Mouse (Mus musculus): ENCODE data around the gene Ldlr. TPM values are rescaled to one million over a fixed set of nuclear protein-coding genes. Genes with fewer than 3 reads are reported as not detected.

Ldlr gene
- polyA plus RNA-seq, 1 experiment from 2014 or later: 7.3 TPM

DNA sequence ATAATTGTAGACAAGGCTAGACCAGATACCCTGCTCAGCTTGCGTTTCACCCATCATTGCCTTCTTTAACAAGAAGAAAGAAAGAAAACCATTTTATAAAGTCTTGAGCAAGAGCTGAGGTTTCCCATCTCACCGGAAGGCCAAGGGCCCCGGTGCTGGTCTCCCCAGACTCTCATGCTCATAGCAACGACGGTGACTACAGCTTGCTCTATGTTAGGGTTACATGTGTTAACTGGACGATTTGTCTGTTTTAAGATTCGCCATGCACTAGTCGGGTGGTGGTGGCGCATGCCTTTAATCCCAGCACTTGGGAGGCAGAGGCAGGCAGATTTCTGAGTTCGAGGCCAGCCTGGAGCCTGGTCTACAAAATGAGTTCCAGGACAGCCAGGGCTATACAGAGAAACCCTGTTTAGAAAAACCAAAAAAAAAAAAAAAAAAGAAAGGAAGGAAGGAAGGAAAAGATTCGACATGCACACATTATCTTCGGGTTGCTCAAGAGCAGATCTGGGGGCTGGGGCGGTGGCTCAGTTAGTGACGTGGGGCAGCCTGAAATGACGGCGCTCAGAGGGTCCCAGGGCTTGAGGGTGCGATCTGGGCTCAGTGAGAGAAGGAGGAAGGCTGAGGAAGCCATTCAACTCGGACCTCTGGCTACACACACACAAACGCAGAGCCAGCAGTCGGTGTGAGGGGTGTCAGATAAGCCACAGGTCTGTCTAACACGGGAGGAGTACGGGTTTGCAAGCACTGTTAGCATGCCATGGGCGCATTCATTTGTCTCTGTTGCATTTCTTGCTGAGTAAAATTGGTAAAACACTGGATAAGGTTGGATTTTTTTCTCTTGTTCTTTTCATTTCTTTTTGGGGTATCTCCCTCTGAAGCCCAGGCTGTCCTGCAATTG lies 2.2 kb downstream of the Ldlr start:
- Histone ChIP-seq H3K9ac (ENCODE audit: low read length) (peak overlapping the region; percentile 65), H3K4me1 (ENCODE audit: control insufficient read depth in 2 of 2, insufficient read depth in 2 of 2, low read length in 2 of 2) (peaks cover 20 to 40% of the 10 kb centered on the region in 2 experiments), H3K27ac (replicated peaks in 1 of 2; ENCODE audit: control insufficient read depth in 1 of 2, insufficient read depth in 1 of 2, low read depth in 2 of 2, low read length in 2 of 2) (no peak overlapping the region), H3K27me3 (ENCODE audit: control insufficient read depth, insufficient read depth, low read length) (no peaks in the 10 kb centered on the region), H3K4me3 (ENCODE audit: control insufficient read depth in 1 of 2, insufficient read depth in 1 of 2, low read depth in 1 of 2, low read length in 2 of 2) (peak overlapping the region; percentile 11 to 80; a peak in 2 of 4 replicates), H3K36me3 (ENCODE audit: control insufficient read depth, insufficient read depth, low read length) (0 out of 2 replicates have a peak, but pooled peaks cover 3% of the 10 kb centered on the region), H3K9me3 (ENCODE audit: control insufficient read depth, low read length) (no peaks in the 10 kb centered on the region), H3K4me2 (ENCODE audit: low read length) (peak overlapping the region; percentile 93)
- 56% methylated on average over 23 of the region's 23 CpGs for WGBS
- ATAC-seq (ENCODE audit: insufficient number of reproducible peaks, insufficient read depth, low FRiP score, low read depth): no peak

DNA sequence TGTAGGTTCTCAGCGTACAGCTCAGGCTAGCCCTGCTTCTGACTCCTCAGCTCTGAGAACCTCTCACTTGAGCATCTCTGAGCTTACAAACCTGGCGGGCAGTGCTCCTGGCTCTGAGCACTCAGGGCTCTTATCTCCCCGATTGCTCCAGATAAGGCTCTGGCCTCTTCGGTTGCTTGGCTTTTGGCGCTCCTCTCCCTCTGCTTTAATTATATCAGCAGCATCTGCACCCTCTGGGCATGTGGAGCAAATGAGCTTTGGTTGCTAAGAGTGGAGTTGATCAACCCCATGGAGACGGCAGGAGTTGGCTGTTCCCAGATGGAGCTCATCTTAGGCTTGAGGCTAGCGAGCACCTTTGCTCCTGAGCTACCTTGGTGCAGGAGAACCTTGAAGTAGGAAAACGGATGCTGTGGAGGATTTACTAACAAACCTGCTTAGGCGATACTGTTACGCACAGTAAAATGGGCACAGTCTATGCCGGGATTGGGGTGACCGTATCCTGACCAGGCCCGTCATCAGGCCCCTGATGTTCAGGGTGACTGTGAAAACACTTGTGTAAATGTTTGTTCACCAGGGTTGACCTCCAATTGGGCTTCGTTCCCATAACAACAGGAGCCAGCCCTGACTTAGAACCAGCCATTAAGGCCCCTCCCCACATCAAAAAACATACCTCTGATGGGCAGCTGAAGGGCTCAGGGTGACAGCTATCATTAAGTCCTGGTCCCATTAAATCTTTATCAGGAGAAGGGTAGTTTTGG lies 3.1 kb downstream of the Ldlr start:
- 0 out of 2 replicates have a peak, but pooled peaks cover 3% of the 10 kb centered on the region for H3K36me3 ChIP-seq (ENCODE audit: control insufficient read depth, insufficient read depth, low read length)
- 67% methylated on average over 14 of the region's 14 CpGs for WGBS
- peaks cover 14 to 34% of the 10 kb centered on the region in 2 experiments for H3K4me1 ChIP-seq (ENCODE audit: control insufficient read depth in 2 of 2, insufficient read depth in 2 of 2, low read length in 2 of 2)
- no peak overlapping the region for H3K4me3 ChIP-seq (ENCODE audit: control insufficient read depth in 1 of 2, insufficient read depth in 1 of 2, low read depth in 1 of 2, low read length in 2 of 2)
- H3K9me3 ChIP-seq (ENCODE audit: control insufficient read depth, low read length): no peaks in the 10 kb centered on the region
- no peaks in the 10 kb centered on the region for H3K27me3 ChIP-seq (ENCODE audit: control insufficient read depth, insufficient read depth, low read length)
- no peak overlapping the region for H3K27ac ChIP-seq (replicated peaks in 1 of 2; ENCODE audit: control insufficient read depth in 1 of 2, insufficient read depth in 1 of 2, low read depth in 2 of 2, low read length in 2 of 2)
- no peak overlapping the region for H3K9ac ChIP-seq (ENCODE audit: low read length)
- H3K4me2 ChIP-seq (ENCODE audit: low read length): peak overlapping the region; percentile 93; the same call in 1 of the 2 replicates
- ATAC-seq (ENCODE audit: insufficient number of reproducible peaks, insufficient read depth, low FRiP score, low read depth): no peak

DNA sequence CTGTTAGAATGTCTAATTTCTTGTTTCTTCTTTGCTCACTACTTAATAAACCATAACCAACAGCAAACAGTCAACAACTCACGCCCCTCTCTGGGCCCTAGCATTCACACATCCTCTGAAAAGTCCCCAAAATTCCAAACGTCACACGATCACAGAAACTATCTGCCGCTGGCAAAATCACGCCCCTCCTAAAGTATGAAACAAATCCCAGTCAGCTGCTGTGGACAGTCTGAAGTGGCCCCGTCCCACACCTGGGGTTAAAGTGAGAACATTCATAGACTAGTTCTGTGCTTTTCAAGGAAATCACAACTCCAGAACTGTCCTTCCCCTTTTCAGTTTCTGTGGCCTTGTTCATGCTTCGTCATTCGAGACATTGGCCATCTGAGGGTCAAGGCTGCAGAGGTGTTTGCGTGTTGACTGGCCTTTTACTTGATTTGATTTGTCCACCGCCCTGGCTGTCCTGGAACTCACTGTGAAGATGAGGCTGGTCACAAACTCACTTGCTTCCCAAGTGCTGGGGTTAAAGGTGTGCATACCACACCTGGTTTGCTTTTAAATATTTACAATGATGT lies 5.1 kb downstream of the Ldlr start:
- 77% methylated on average over 10 of the region's 10 CpGs for WGBS
- H3K4me1 ChIP-seq (ENCODE audit: control insufficient read depth in 2 of 2, insufficient read depth in 2 of 2, low read length in 2 of 2): peaks cover 14 to 26% of the 10 kb centered on the region in 2 experiments
- no peak for ATAC-seq (ENCODE audit: insufficient number of reproducible peaks, insufficient read depth, low FRiP score, low read depth)
- H3K4me3 ChIP-seq (ENCODE audit: control insufficient read depth in 1 of 2, insufficient read depth in 1 of 2, low read depth in 1 of 2, low read length in 2 of 2): no peak overlapping the region
- peak overlapping the region in 1 of 2 experiments; percentile 14; a peak in 1 of 4 replicates for H3K27ac ChIP-seq (replicated peaks in 1 of 2; ENCODE audit: control insufficient read depth in 1 of 2, insufficient read depth in 1 of 2, low read depth in 2 of 2, low read length in 2 of 2)
- H3K4me2 ChIP-seq (ENCODE audit: low read length): no peak overlapping the region
- peaks cover 21% of the 10 kb centered on the region for H3K36me3 ChIP-seq (ENCODE audit: control insufficient read depth, insufficient read depth, low read length)
- H3K27me3 ChIP-seq (ENCODE audit: control insufficient read depth, insufficient read depth, low read length): no peaks in the 10 kb centered on the region
- H3K9ac ChIP-seq (ENCODE audit: low read length): no peak overlapping the region
- H3K9me3 ChIP-seq (ENCODE audit: control insufficient read depth, low read length): no peaks in the 10 kb centered on the region

DNA sequence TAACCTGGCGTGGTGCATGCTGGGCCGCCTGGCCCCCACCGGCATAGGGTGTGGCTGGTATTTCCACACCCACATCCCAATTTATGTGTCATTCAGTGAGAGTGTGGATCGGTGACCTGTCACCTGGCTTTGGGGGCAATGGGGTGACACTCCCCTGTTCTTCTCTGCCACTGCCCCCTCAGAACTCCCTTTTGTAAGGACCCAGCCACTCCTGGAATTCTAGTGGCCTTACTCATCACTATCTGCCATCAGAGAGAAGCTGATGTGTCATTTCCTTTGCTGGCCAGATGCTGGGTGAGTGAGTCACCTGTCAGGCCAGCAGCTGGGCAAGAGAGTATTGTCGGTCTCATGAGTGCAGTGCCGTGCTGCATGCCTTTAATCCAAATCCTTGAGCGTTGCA lies 6.0 kb downstream of the Ldlr start:
- Histone ChIP-seq H3K4me3 (ENCODE audit: control insufficient read depth in 1 of 2, insufficient read depth in 1 of 2, low read depth in 1 of 2, low read length in 2 of 2) (no peak overlapping the region), H3K4me1 (ENCODE audit: control insufficient read depth in 2 of 2, insufficient read depth in 2 of 2, low read length in 2 of 2) (peaks cover 14 to 26% of the 10 kb centered on the region in 2 experiments), H3K9ac (ENCODE audit: low read length) (no peak overlapping the region), H3K36me3 (ENCODE audit: control insufficient read depth, insufficient read depth, low read length) (peaks cover 30% of the 10 kb centered on the region), H3K4me2 (ENCODE audit: low read length) (no peak overlapping the region), H3K9me3 (ENCODE audit: control insufficient read depth, low read length) (no peaks in the 10 kb centered on the region), H3K27me3 (ENCODE audit: control insufficient read depth, insufficient read depth, low read length) (no peaks in the 10 kb centered on the region), H3K27ac (replicated peaks in 1 of 2; ENCODE audit: control insufficient read depth in 1 of 2, insufficient read depth in 1 of 2, low read depth in 2 of 2, low read length in 2 of 2) (no peak overlapping the region)
- whole genome bisulfite sequencing: 57% methylated on average over 7 of the region's 7 CpGs
- ATAC-seq (ENCODE audit: insufficient number of reproducible peaks, insufficient read depth, low FRiP score, low read depth): no peak

DNA sequence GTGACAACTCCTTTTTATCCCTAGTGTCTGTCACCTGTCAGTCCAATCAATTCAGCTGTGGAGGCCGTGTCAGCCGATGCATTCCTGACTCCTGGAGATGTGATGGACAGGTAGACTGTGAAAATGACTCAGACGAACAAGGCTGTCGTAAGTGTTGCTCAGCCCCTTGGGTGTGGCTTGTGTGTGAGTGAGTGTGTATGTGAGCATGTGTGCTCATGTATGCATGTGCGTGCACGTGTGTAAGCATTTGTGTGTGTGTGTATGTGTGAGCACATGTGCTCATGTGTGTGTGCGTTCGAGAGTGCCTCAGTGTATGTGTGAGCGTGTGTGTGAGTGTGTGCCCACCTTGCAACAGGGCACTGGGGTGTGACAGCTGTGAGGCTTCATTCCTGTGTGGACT lies 9.0 kb downstream of the Ldlr start:
- ATAC-seq (ENCODE audit: insufficient number of reproducible peaks, insufficient read depth, low FRiP score, low read depth): no peak
- Histone ChIP-seq H3K4me1 (ENCODE audit: control insufficient read depth in 2 of 2, insufficient read depth in 2 of 2, low read length in 2 of 2) (peaks cover 4 to 7% of the 10 kb centered on the region in 2 experiments; a peak in 2 of 4 replicates), H3K27me3 (ENCODE audit: control insufficient read depth, insufficient read depth, low read length) (no peaks in the 10 kb centered on the region), H3K9ac (ENCODE audit: low read length) (no peak overlapping the region), H3K4me3 (ENCODE audit: control insufficient read depth in 1 of 2, insufficient read depth in 1 of 2, low read depth in 1 of 2, low read length in 2 of 2) (no peak overlapping the region), H3K27ac (replicated peaks in 1 of 2; ENCODE audit: control insufficient read depth in 1 of 2, insufficient read depth in 1 of 2, low read depth in 2 of 2, low read length in 2 of 2) (no peak overlapping the region), H3K4me2 (ENCODE audit: low read length) (no peak overlapping the region), H3K36me3 (ENCODE audit: control insufficient read depth, insufficient read depth, low read length) (peaks cover 58% of the 10 kb centered on the region), H3K9me3 (ENCODE audit: control insufficient read depth, low read length) (no peaks in the 10 kb centered on the region)
- 92% methylated on average over 9 of the region's 9 CpGs for WGBS

DNA sequence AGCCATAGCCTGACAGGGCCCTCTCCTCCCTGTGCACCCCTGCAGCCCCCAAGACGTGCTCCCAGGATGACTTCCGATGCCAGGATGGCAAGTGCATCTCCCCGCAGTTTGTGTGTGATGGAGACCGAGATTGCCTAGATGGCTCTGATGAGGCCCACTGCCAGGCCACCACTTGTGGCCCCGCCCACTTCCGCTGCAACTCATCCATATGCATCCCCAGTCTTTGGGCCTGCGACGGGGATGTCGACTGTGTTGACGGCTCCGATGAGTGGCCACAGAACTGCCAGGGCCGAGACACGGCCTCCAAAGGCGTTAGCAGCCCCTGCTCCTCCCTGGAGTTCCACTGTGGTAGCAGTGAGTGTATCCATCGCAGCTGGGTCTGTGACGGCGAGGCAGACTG lies 10.2 kb downstream of the Ldlr start:
- no peak overlapping the region for H3K4me2 ChIP-seq (ENCODE audit: low read length)
- H3K4me3 ChIP-seq (ENCODE audit: control insufficient read depth in 1 of 2, insufficient read depth in 1 of 2, low read depth in 1 of 2, low read length in 2 of 2): no peak overlapping the region
- no peak overlapping the region for H3K9ac ChIP-seq (ENCODE audit: low read length)
- ATAC-seq (ENCODE audit: insufficient number of reproducible peaks, insufficient read depth, low FRiP score, low read depth): no peak
- H3K4me1 ChIP-seq (ENCODE audit: control insufficient read depth in 2 of 2, insufficient read depth in 2 of 2, low read length in 2 of 2): peaks cover 4 to 7% of the 10 kb centered on the region in 2 experiments; a peak in 3 of 4 replicates
- H3K9me3 ChIP-seq (ENCODE audit: control insufficient read depth, low read length): no peaks in the 10 kb centered on the region
- 80% methylated on average over 17 of the region's 17 CpGs for WGBS
- peaks cover 69% of the 10 kb centered on the region for H3K36me3 ChIP-seq (ENCODE audit: control insufficient read depth, insufficient read depth, low read length)
- H3K27ac ChIP-seq (replicated peaks in 1 of 2; ENCODE audit: control insufficient read depth in 1 of 2, insufficient read depth in 1 of 2, low read depth in 2 of 2, low read length in 2 of 2): no peak overlapping the region
- H3K27me3 ChIP-seq (ENCODE audit: control insufficient read depth, insufficient read depth, low read length): no peaks in the 10 kb centered on the region

DNA sequence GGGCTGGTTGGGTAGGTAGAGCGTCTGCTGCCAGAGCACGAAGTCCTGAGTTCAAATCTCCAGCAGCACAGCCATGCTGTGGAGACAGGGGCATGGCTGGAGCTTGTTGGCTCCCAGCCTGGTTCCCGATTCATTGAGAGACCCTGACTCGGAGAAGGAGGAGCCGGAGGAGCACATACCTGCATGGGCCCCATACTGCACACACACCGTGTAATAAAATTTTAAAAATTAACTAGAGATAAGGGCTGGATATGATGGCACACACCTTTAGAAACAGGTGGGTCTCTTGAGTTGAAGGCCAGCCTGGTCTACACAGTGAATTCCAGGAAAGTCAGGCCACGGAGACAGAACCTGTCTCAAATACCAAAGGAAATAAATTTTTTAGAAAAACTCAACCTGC lies 10.7 kb downstream of the Ldlr start:
- Histone ChIP-seq H3K9ac (ENCODE audit: low read length) (no peak overlapping the region), H3K27ac (replicated peaks in 1 of 2; ENCODE audit: control insufficient read depth in 1 of 2, insufficient read depth in 1 of 2, low read depth in 2 of 2, low read length in 2 of 2) (no peak overlapping the region), H3K27me3 (ENCODE audit: control insufficient read depth, insufficient read depth, low read length) (no peaks in the 10 kb centered on the region), H3K4me1 (ENCODE audit: control insufficient read depth in 2 of 2, insufficient read depth in 2 of 2, low read length in 2 of 2) (peaks cover 3 to 11% of the 10 kb centered on the region in 2 experiments; a peak in 3 of 4 replicates), H3K4me2 (ENCODE audit: low read length) (no peak overlapping the region), H3K9me3 (ENCODE audit: control insufficient read depth, low read length) (no peaks in the 10 kb centered on the region), H3K36me3 (ENCODE audit: control insufficient read depth, insufficient read depth, low read length) (peaks cover 75% of the 10 kb centered on the region), H3K4me3 (ENCODE audit: control insufficient read depth in 1 of 2, insufficient read depth in 1 of 2, low read depth in 1 of 2, low read length in 2 of 2) (no peak overlapping the region)
- 93% methylated on average over 7 of the region's 7 CpGs for WGBS
- no peak for ATAC-seq (ENCODE audit: insufficient number of reproducible peaks, insufficient read depth, low FRiP score, low read depth)
